Mouse (Mus musculus) heart, postnatal 0 days (tissue): ENCODE measurements around the gene Aco2. TPM values are rescaled to one million over a fixed set of nuclear protein-coding genes. Genes with fewer than 3 reads are reported as not detected.

Experiments
- ATAC-seq: fragments of 200-750 bp; cut with Nextera tagmentation; 2 replicates; pipeline ENCODE4 v1.8.0; 2017; ENCODE audit warnings: low read depth, moderate number of reproducible peaks, moderate library complexity; ENCODE audit not compliant: insufficient read depth
- DNase-seq: peaks from one replicate; pipeline ENCODE4 v3.0.0-alpha.2; 2016; ENCODE audit warnings: low spot score
- H3K27ac ChIP-seq: fragments of 300-500 bp; sonication (generic); 2 replicates; pipeline ENCODE4 v1.5.1; 2014; ENCODE audit warnings: low read depth, mild to moderate bottlenecking
- H3K27me3 ChIP-seq: fragments of 300-500 bp; sonication (generic); 2 replicates; pipeline ENCODE4 v1.6.1; 2014; ENCODE audit warnings: low read length, mixed read lengths; ENCODE audit not compliant: control insufficient read depth, insufficient read depth
- H3K36me3 ChIP-seq: fragments of 300-500 bp; sonication (generic); replicated peaks from 2 replicates; pipeline ENCODE4 v1.6.1; 2014; ENCODE audit warnings: low read length, mixed read lengths; ENCODE audit not compliant: control insufficient read depth, insufficient read depth
- H3K4me1 ChIP-seq: fragments of 300-500 bp; sonication (generic); 2 replicates; pipeline ENCODE4 v1.6.1; 2014; ENCODE audit warnings: antibody characterized with exemption; ENCODE audit not compliant: control insufficient read depth, insufficient read depth
- H3K4me2 ChIP-seq: fragments of 300-500 bp; sonication (generic); 2 replicates; pipeline ENCODE4 v1.6.1; 2014; ENCODE audit warnings: low read depth, mild to moderate bottlenecking, low read length, moderate library complexity
- H3K4me3 ChIP-seq: fragments of 300-500 bp; sonication (generic); 2 replicates; pipeline ENCODE4 v1.5.1; 2014; ENCODE audit warnings: low read depth, low read length
- H3K9ac ChIP-seq: fragments of 300-500 bp; sonication (generic); replicated peaks from 2 replicates; pipeline ENCODE4 v1.6.1; 2014; ENCODE audit warnings: low read depth, low read length, mixed read lengths
- H3K9me3 ChIP-seq: fragments of 300-500 bp; sonication (generic); replicated peaks from 2 replicates; pipeline ENCODE4 v1.6.1; 2016; ENCODE audit warnings: low read length; ENCODE audit not compliant: control insufficient read depth
- CTCF ChIP-seq: IDR thresholded peaks from 2 replicates; pipeline ENCODE4 v1.5.1; 2016; ENCODE audit warnings: antibody characterized with exemption, control low read depth, low read depth
- EP300 ChIP-seq: IDR thresholded peaks from 2 replicates; pipeline ENCODE4 v1.6.1; 2016; ENCODE audit warnings: antibody characterized with exemption, low read depth
- WGBS: fragments of 180-500 bp; shearing (Covaris S2); extraction: QIAGEN DNeasy Blood & Tissue Kit; methylation state at CpG from one replicate; pipeline ENCODE4 v1.1.7; 2014; 5-methylcytosine and 5-hydroxymethylcytosine counted together
- polyA plus RNA-seq: library from polyadenylated mRNA; unstranded; fragments of >200 nt; fragmentation: Nextera tagmentation; extraction: Ambion mirVana; gene quantifications from 2 replicates; pipeline ENCODE4 v1.2.1, GENCODE M21; 2015
- total RNA-seq: library from RNA; depleted of rRNA; stranded (reverse); fragments of >200 nt; gene quantifications from 2 replicates; pipeline ENCODE4 v1.2.3, GENCODE M21; 2014; ENCODE audit warnings: low replicate concordance

Gene Aco2
- total and polyA plus RNA-seq, 2 experiments from 2014 or later, result 1,040 to 2,039 TPM

GRCm38 (mm10) chr15:81919062-81919461, 47.0 kb downstream of the Aco2 start:
- Histone ChIP-seq H3K36me3 (peaks cover 26% of the 10 kb centered on the region), H3K4me3 (no peak overlapping the region), H3K27ac (no peak overlapping the region), H3K27me3 (no peaks in the 10 kb centered on the region), H3K4me2 (no peak overlapping the region), H3K4me1 (no peaks in the 10 kb centered on the region), H3K9ac (no peak overlapping the region), H3K9me3 (no peaks in the 10 kb centered on the region)
- WGBS, result 61% methylated on average over 5 of the region's 5 CpGs
- DNase-seq (no peak), ATAC-seq (no peak)
- TF ChIP-seq CTCF, result no peak
- no peak for TF ChIP-seq EP300

- 69% methylated on average over 10 of the region's 10 CpGs for WGBS
Observed at GRCm38 (mm10) chr15:81920546-81921217, 48.6 kb downstream of the Aco2 start.

GRCm38 (mm10) chr15:81921255-81921654, 49.1 kb downstream of the Aco2 start:
- H3K4me1 ChIP-seq, result peaks cover 10% of the 10 kb centered on the region
- H3K27ac ChIP-seq, result no peak overlapping the region
- H3K4me3 ChIP-seq, result no peak overlapping the region
- H3K27me3 ChIP-seq, result no peaks in the 10 kb centered on the region
- H3K9me3 ChIP-seq, result no peaks in the 10 kb centered on the region
- ATAC-seq, result no peak
- H3K36me3 ChIP-seq, result peaks cover 5% of the 10 kb centered on the region
- TF ChIP-seq EP300 (no peak), CTCF (no peak)
- H3K9ac ChIP-seq, result no peak overlapping the region
- DNase-seq, result no peak
- H3K4me2 ChIP-seq, result no peak overlapping the region
- 78% methylated on average over 5 of the region's 5 CpGs for WGBS

More at GRCm38 (mm10) chr15:81920546-81921217, 48.6 kb downstream of the Aco2 start:
- ATAC-seq, result no peak
- Histone ChIP-seq H3K27me3 (no peaks in the 10 kb centered on the region), H3K4me1 (peaks cover 10% of the 10 kb centered on the region), H3K36me3 (peaks cover 11% of the 10 kb centered on the region), H3K27ac (no peak overlapping the region), H3K9me3 (no peaks in the 10 kb centered on the region), H3K9ac (no peak overlapping the region), H3K4me3 (no peak overlapping the region), H3K4me2 (no peak overlapping the region)
- no peak for TF ChIP-seq CTCF
- no peak for TF ChIP-seq EP300
- DNase-seq, result no peak

- Histone ChIP-seq H3K27ac (no peak overlapping the region), H3K36me3 (no peaks in the 10 kb centered on the region), H3K4me2 (peak overlapping the region; percentile 94), H3K4me1 (peaks cover 10% of the 10 kb centered on the region), H3K27me3 (no peaks in the 10 kb centered on the region), H3K4me3 (peak overlapping the region; percentile 61), H3K9me3 (no peaks in the 10 kb centered on the region), H3K9ac (no peak overlapping the region)
- WGBS, result 85% methylated on average over 11 of the region's 11 CpGs
- no peak for ATAC-seq
- TF ChIP-seq EP300, result no peak
- TF ChIP-seq CTCF, result no peak
- DNase-seq, result no peak
Observed at GRCm38 (mm10) chr15:81924933-81925332, 52.8 kb downstream of the Aco2 start.

GRCm38 (mm10) chr15:81925760-81926445, 53.8 kb downstream of the Aco2 start, which contains the start of gene Polr3h:
Polr3h (minus strand) TSS chr15:81926240.
- peak within 1 kb of the TSS; percentile 61 for H3K4me3 ChIP-seq
- H3K9ac ChIP-seq, result peak within 1 kb of the TSS; percentile 52
- no peaks in the 10 kb centered on the region for H3K27me3 ChIP-seq
- H3K4me2 ChIP-seq, result peak within 1 kb of the TSS; percentile 94
- peak within 1 kb of the TSS; percentile 56; the same call in 1 of the 2 replicates for H3K27ac ChIP-seq
- H3K36me3 ChIP-seq, result no peaks in the 10 kb centered on the region
- DNase-seq (peak; percentile 97), ATAC-seq (peak; percentile 96)
- TF ChIP-seq EP300 (no peak), CTCF (no peak)
- WGBS, result under 1% methylated on average over 53 of the region's 54 CpGs
- H3K9me3 ChIP-seq, result no peaks in the 10 kb centered on the region
- peaks cover 10% of the 10 kb centered on the region for H3K4me1 ChIP-seq
